Mouse (Mus musculus): ENCODE measurements around the gene Wdr54. TPM values are rescaled to one million over a fixed set of nuclear protein-coding genes. Genes with fewer than 3 reads are reported as not detected.
"Not testable (repeated sequence)": the region's sequence is repeated elsewhere in the genome, so short reads cannot be mapped to it uniquely, and the experiment has no call there.

Gene Wdr54
- total RNA-seq, 2 experiments from 2014 or later = 1.9 to 2.5 TPM

GRCm38 (mm10) chr6:83161442-83161841 is 5.2 kb upstream of the Wdr54 start:
- DNase-seq (ENCODE audit: low spot score in 2 of 2) = no peak

DNA sequence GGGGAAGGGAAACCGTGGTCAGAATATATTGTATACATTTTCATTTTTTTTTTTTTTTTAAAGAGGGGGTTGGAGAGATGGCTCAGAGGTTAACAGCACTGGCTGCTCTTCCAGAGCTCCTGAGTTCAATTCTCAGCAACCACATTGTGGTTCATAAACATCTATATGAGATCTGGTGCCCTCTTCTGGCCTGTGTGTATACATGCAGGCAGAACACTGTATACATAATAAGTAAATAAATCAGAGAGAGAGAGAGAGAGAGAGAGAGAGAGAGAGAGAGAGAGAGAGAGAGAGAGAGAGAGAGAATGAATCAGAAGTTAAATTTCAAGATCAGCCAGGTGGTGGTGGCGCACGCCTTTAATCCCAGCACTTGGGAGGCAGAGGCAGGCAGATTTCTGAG is 3.3 kb upstream of the Wdr54 start:
- DNase-seq (ENCODE audit: low spot score in 2 of 2) = not testable (repeated sequence)

- DNase-seq (ENCODE audit: low spot score in 2 of 2) = peak in 1 of 2 experiments; percentile 45
These were observed 502 bp downstream of the Wdr54 start for GRCm38 (mm10) chr6:83155552-83156238.

- DNase-seq (ENCODE audit: low spot score in 2 of 2) = no peak
These were observed 2.7 kb downstream of the Wdr54 start for GRCm38 (mm10) chr6:83153485-83153884.

GRCm38 (mm10) chr6:83153038-83153437 is 3.2 kb downstream of the Wdr54 start:
- no peak for DNase-seq (ENCODE audit: low spot score in 2 of 2)

DNA sequence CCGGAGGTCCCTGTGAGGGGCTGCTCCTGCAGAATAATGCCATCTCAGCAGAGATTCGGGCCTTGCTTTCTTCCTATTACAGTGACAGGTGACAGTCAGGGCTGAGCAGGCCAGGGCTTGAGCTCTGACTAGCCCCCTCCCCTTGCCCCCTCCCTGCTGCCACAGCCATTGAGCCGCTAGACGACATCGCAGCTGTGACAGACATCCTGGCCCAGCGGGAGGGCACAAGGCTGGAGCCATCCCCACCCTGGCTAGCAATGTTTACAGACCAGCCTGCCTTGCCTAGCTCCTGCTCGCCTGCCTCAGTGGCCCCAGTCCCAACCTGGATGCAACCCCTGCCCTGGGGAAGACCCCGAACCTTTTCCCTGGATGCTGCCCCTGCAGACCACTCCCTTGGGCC is 4.5 kb downstream of the Wdr54 start:
- DNase-seq (ENCODE audit: low spot score in 2 of 2) = no peak

DNA sequence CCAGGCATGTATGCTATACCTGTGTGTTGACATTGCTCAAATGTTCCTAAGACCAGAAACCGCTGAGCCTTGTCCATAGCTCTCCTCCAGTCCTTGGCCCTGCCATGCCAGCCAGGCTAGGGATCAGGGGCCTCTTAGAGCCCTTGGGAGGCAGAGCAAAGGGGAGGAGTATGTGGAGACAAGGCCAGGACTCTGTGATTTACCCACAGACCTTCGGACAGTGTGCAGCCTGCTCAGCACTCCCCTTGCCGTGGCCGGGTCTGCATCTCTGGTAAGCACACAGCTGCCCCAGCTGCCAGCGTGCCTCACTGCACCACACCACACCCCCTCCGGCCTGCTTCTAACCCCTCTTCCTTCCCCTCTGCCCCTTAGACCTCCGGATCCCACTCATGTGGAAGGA is 8.9 kb downstream of the Wdr54 start:
- DNase-seq (ENCODE audit: low spot score in 2 of 2) = no peak

GRCm38 (mm10) chr6:83145805-83146204 is 10.4 kb downstream of the Wdr54 start:
- DNase-seq (ENCODE audit: low spot score in 2 of 2) = no peak

GRCm38 (mm10) chr6:83145209-83145608 is 11.0 kb downstream of the Wdr54 start:
- no peak for DNase-seq (ENCODE audit: low spot score in 2 of 2)

DNA sequence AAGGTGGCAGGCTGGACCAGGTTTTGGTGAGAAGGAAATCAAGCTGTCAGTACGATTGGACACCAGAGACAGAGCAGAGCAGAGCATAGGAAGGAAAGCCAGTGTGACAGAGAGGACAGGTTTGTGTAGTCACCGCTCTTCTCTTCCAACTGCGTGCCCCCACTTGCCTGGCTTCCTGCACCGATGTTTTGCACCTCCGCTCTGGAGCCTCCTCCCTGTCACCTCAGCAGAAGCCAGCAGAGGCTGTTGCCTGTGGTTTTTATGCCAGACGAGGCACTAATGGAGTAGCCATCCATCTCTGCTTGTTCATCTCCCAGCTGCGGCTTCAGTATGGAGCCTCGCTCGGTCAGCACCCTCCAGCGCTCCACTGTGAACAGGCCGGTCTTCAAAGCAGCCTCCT is 13.3 kb downstream of the Wdr54 start:
- DNase-seq (ENCODE audit: low spot score in 2 of 2) = no peak

GRCm38 (mm10) chr6:83142211-83142731 is 13.9 kb downstream of the Wdr54 start:
- DNase-seq (ENCODE audit: low spot score in 2 of 2) = peak in 1 of 2 experiments; percentile 18

GRCm38 (mm10) chr6:83141636-83142035 is 14.6 kb downstream of the Wdr54 start:
- DNase-seq (ENCODE audit: low spot score in 2 of 2) = no peak

DNA sequence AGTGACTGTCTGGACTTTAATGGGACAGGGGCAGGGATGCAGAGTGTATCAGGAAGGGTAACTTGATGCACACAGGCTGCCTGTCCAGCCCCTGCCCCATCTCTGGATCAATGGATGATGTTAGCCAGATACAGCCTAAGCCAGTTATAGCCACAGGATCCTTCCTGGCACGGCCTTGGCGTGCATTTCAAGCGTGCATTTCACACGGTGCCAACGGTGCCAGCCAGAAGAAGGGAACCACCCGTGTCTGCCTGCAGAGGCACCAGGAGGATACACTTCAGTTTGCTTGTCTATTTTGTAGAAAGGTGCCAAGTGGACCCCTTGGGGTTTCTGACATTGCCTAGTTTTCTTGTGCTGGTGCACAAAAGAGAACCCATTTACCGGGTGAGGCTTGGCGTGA is 16.2 kb downstream of the Wdr54 start:
- no peak for DNase-seq (ENCODE audit: low spot score in 2 of 2)

- peak in 1 of 2 experiments; percentile 59 for DNase-seq (ENCODE audit: low spot score in 2 of 2)
These were observed 18.1 kb downstream of the Wdr54 start for GRCm38 (mm10) chr6:83138056-83138455.

- DNase-seq (ENCODE audit: low spot score in 2 of 2) = peak; percentile 90 to 96
These were observed 18.6 kb downstream of the Wdr54 start for GRCm38 (mm10) chr6:83137576-83137950.

- peak; percentile 85 to 89 for DNase-seq (ENCODE audit: low spot score in 2 of 2)
These were observed 19.2 kb downstream of the Wdr54 start for GRCm38 (mm10) chr6:83136881-83137575.

- DNase-seq (ENCODE audit: low spot score in 2 of 2) = no peak
These were observed 19.8 kb downstream of the Wdr54 start for GRCm38 (mm10) chr6:83136291-83136880.

DNA sequence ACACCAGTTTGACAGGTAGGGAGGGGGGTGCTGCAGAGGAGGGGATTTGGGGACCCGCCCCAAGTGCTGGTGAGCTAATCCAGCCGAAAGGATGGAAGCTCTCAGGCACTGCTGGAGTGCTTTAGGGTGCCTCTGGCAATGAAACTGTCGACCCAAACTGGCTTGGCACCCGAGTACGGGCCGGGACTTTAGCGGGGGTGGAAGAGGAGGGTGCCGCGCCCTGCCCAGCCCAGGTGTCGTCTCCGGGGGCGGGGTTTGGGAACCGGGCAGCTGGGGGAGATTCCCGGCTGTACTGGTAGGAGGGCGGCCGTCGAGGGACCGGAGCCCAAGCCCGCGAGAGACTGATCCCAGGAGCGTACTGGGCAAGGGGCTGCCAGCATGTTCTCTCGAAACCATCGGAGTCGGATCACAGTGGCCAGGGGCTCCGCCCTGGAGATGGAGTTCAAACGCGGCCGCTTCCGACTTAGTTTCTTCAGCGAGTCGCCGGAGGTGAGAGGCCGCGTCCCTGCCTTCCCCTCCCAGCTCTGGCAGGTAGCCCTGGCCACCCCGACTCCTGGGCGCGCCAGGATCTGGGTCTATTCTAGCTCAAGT is 20.5 kb downstream of the Wdr54 start:
- peak in 1 of 2 experiments; percentile 47 for DNase-seq (ENCODE audit: low spot score in 2 of 2)

DNA sequence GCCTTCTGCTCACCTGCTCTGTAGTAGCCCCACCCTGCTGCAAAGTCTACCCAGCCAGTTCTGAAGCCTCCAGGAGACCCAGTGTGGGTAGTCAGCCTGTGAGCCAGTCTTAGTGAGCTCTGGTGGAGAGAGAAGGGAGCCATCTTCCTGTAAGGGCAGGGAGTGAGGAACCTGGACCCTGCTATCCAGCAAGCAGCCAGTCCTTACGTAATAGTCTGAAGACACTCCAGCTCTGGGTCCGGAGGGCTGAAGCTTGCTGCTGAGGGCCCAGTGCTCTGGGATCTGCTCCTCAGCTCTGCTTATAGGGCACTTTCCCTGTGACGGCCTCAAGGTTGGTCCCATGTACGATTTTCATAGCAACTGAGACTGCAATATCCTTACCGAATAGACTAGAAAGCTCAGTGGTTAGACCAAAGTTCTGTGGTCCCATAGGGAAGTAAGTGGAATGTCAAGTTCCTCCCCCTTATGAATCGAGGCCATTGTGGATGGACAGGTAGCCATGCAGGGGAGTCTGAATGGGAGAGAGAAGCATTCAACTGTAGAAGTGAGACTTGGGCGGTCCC is 21.2 kb downstream of the Wdr54 start, which contains the start of gene Rtkn:
Gene Rtkn (plus strand): TSS at position 513 of the 563 bp plus-strand sequence.
- DNase-seq (ENCODE audit: low spot score in 2 of 2) = no peak

DNA sequence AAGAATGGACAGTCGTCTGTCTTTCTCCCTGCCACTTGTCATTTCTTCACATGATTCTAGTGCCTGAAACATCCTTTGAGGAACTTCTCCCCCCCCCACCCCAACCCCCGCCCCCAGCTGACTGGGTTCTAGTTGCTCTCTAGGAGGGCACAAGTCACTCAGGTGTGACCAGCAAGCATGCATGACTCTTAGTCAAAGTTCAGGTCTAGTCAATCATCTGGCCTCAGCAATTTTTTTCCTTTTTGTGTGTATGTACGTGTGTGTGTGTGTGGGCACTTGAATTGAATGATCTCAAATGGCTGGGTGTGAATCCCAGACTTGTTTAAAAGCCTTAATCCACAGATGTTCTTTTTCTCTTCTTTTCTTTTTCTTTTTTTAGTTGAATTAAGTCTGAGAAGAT is 22.0 kb downstream of the Wdr54 start:
- DNase-seq (ENCODE audit: low spot score in 2 of 2) = no peak

- no peak for DNase-seq (ENCODE audit: low spot score in 2 of 2)
These were observed 23.8 kb downstream of the Wdr54 start for GRCm38 (mm10) chr6:83132176-83132919.

Data from gastrocnemius, postnatal 4 days (tissue).